Mouse (Mus musculus) stomach, postnatal 0 days (tissue): Measurements from ENCODE around the gene Odf2.

Source experiments
- CTCF ChIP-seq: IDR thresholded peaks from 2 replicates; pipeline ENCODE4 v1.5.1; 2016; ENCODE audit warnings: antibody characterized with exemption, low read depth, mild to moderate bottlenecking, moderate library complexity
- EP300 ChIP-seq: optimal IDR thresholded peaks from 2 replicates; pipeline ENCODE3; 2016; ENCODE audit warnings: antibody characterized with exemption

GRCm38 (mm10) chr2:29910042-29910441 is 21.0 kb downstream of the Odf2 start:
- TF ChIP-seq CTCF (peak; percentile 62), EP300 (no peak)
